Mouse (Mus musculus) megakaryocyte, embryonic 14.5 days (primary cell): Measurements from ENCODE around the gene Tac2. TPM values are rescaled to one million over a fixed set of nuclear protein-coding genes. Genes with fewer than 3 reads are reported as not detected.

Experiments
- H3K27me3 ChIP-seq: replicated peaks from 2 replicates; pipeline ENCODE3; 2012; ENCODE audit warnings: inconsistent platforms
- H3K36me3 ChIP-seq: replicated peaks from 2 replicates; pipeline ENCODE3; 2012; ENCODE audit warnings: low read length, inconsistent platforms, mixed read lengths
- H3K4me1 ChIP-seq: 2 replicates; pipeline ENCODE4 v1.6.1; 2012; ENCODE audit warnings: inconsistent platforms
- H3K4me3 ChIP-seq: replicated peaks from 2 replicates; pipeline ENCODE3; 2012; ENCODE audit warnings: moderate library complexity, mild to moderate bottlenecking, inconsistent platforms
- H3K9me3 ChIP-seq: 2 replicates; pipeline ENCODE4 v1.6.1; 2012; ENCODE audit warnings: inconsistent platforms
- FLI1 ChIP-seq: IDR thresholded peaks from 2 replicates; pipeline ENCODE4 v1.6.1; 2012; ENCODE audit warnings: low read length, inconsistent platforms, mixed read lengths
- GATA1 ChIP-seq: IDR thresholded peaks from 3 replicates; pipeline ENCODE4 v1.6.1; 2012; ENCODE audit warnings: mixed read lengths, low read length, inconsistent platforms, borderline replicate concordance
- polyA plus RNA-seq: library from polyadenylated mRNA; stranded (reverse); fragments of >175 nt; gene quantifications from 2 replicates; pipeline ENCODE4 v1.2.3, GENCODE M21; 2012; ENCODE audit warnings: low replicate concordance; ENCODE audit not compliant: insufficient read depth

The Tac2 gene
- polyA plus RNA-seq, 1 experiment: not detected

GRCm38 (mm10) chr10:127721671-127722418 is 2.4 kb upstream of the Tac2 start:
- TF ChIP-seq FLI1 (no peak), GATA1 (no peak)
- no peaks in the 10 kb centered on the region for H3K36me3 ChIP-seq
- H3K27me3 ChIP-seq: peaks cover 92% of the 10 kb centered on the region
- H3K9me3 ChIP-seq: no peaks in the 10 kb centered on the region
- H3K4me1 ChIP-seq: peaks cover 4% of the 10 kb centered on the region; the same call in 1 of the 2 replicates
- H3K4me3 ChIP-seq: no peak overlapping the region

DNA sequence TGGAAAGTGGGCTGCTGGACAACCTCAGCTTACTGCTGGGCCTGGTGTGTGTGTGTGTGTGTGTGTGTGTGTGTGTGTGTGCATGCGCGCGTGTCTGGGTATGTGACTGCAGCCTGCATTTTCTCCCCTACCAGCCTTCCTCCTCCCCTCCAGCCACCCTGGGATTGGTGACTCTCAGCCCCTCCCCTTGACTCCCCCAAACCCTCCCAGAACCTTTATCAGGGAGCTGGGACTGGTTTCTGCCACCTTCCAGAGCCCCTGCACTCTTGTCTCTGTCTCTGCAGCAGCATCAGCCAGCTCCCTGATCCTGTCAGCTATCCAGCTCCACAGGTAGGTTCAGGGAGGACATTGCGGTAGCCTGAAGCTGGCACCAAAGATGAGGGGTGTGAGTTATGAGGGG is 858 bp downstream of the Tac2 start:
- peaks cover 95% of the 10 kb centered on the region for H3K27me3 ChIP-seq
- no peaks in the 10 kb centered on the region for H3K36me3 ChIP-seq
- peaks cover 8% of the 10 kb centered on the region; the same call in 1 of the 2 replicates for H3K4me1 ChIP-seq
- H3K4me3 ChIP-seq: no peak overlapping the region
- no peak for TF ChIP-seq FLI1
- TF ChIP-seq GATA1: no peak
- H3K9me3 ChIP-seq: no peaks in the 10 kb centered on the region

DNA sequence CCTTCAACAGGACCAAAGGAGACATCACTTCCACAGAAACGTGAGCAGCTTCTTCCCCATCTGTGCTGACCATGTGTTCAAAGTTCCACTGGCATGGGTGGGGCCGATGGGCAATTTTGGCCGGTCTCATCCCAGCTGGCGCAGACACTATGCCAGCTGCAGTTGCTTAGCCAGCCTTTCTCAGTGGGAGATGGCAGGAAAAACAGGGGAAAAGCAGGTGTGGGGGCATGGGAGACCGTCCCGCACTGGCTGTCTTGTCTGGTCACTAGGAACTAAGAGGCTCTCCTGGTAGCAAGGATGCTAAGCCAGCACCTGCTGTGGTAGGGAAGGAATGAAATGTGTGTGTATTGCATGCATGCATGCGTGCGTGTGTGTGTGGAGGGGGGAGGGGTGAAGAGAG is 4.2 kb downstream of the Tac2 start:
- TF ChIP-seq GATA1 (no peak), FLI1 (no peak)
- H3K9me3 ChIP-seq: no peaks in the 10 kb centered on the region
- H3K36me3 ChIP-seq: no peaks in the 10 kb centered on the region
- no peak overlapping the region for H3K4me3 ChIP-seq
- peaks cover 87% of the 10 kb centered on the region for H3K27me3 ChIP-seq
- peaks cover 8% of the 10 kb centered on the region; the same call in 1 of the 2 replicates for H3K4me1 ChIP-seq

GRCm38 (mm10) chr10:127730285-127730932 is 6.1 kb downstream of the Tac2 start:
- H3K27me3 ChIP-seq: peaks cover 76% of the 10 kb centered on the region
- peaks cover 24% of the 10 kb centered on the region; the same call in 1 of the 2 replicates for H3K4me1 ChIP-seq
- no peak overlapping the region for H3K4me3 ChIP-seq
- peaks cover 5% of the 10 kb centered on the region; the same call in 1 of the 2 replicates for H3K9me3 ChIP-seq
- H3K36me3 ChIP-seq: no peaks in the 10 kb centered on the region
- TF ChIP-seq GATA1 (no peak), FLI1 (no peak)

GRCm38 (mm10) chr10:127730933-127731310 is 6.6 kb downstream of the Tac2 start:
- H3K4me1 ChIP-seq: peaks cover 24% of the 10 kb centered on the region; the same call in 1 of the 2 replicates
- peaks cover 70% of the 10 kb centered on the region for H3K27me3 ChIP-seq
- H3K36me3 ChIP-seq: no peaks in the 10 kb centered on the region
- H3K4me3 ChIP-seq: no peak overlapping the region
- no peak for TF ChIP-seq GATA1
- TF ChIP-seq FLI1: no peak
- peaks cover 6% of the 10 kb centered on the region; the same call in 1 of the 2 replicates for H3K9me3 ChIP-seq

GRCm38 (mm10) chr10:127731397-127731796 is 7.1 kb downstream of the Tac2 start:
- no peak for TF ChIP-seq GATA1
- TF ChIP-seq FLI1: no peak
- Histone ChIP-seq H3K27me3 (peaks cover 67% of the 10 kb centered on the region), H3K36me3 (no peaks in the 10 kb centered on the region), H3K9me3 (peaks cover 6% of the 10 kb centered on the region; the same call in 1 of the 2 replicates), H3K4me1 (peaks cover 29% of the 10 kb centered on the region), H3K4me3 (no peak overlapping the region)

DNA sequence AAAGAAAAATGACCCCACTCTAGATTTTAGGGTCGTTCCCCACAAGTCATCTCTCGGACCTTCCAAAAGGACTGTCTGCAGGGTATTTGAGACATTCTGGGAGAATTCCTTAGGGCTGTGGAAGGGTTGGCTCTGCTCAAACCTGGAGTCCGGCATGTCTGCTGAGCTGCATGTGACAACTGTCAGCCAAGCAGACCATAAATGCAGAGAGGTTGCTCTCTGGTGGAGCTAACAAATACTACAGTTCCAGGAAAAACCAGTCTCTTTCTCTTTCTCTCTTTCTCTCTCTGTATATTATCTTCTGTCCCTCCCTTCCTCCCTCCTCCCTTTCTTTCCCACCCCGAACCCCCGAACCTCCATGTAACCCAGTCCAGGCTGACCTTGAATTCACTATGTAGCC is 10.2 kb downstream of the Tac2 start:
- Histone ChIP-seq H3K4me1 (peaks cover 51% of the 10 kb centered on the region), H3K4me3 (no peak overlapping the region)
- TF ChIP-seq FLI1 (no peak), GATA1 (no peak)

GRCm38 (mm10) chr10:127736266-127736665 is 12.0 kb downstream of the Tac2 start:
- Histone ChIP-seq H3K9me3 (peaks cover 6% of the 10 kb centered on the region; the same call in 1 of the 2 replicates), H3K36me3 (peaks cover 2% of the 10 kb centered on the region), H3K27me3 (peaks cover 19% of the 10 kb centered on the region), H3K4me1 (peaks cover 63% of the 10 kb centered on the region), H3K4me3 (no peak overlapping the region)
- TF ChIP-seq GATA1 (no peak), FLI1 (no peak)

More for the DNA sequence above, 10.2 kb downstream of the Tac2 start:
- peaks cover 37% of the 10 kb centered on the region for H3K27me3 ChIP-seq
- peaks cover 6% of the 10 kb centered on the region; the same call in 1 of the 2 replicates for H3K9me3 ChIP-seq
- H3K36me3 ChIP-seq: no peaks in the 10 kb centered on the region

DNA sequence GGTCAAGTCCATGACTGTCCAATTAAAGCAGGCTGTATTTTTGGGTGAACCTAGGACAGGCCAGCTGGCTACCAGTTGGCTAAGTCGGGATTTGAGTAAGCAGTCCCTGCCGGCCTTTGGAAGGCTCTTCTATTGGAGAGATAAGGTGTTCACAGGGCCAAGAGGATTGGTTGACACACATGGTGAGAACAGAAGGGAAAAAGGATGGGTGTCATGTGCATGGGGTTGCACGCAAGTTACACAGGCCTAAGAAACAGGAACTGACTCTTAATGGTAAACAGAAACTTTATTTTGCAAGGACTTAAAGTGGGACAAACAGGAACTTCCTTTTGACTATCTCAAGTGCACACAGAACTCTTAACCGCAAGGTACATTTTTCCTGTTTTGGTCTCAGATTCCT is 12.6 kb downstream of the Tac2 start:
- Histone ChIP-seq H3K36me3 (peaks cover 8% of the 10 kb centered on the region), H3K9me3 (peaks cover 6% of the 10 kb centered on the region; the same call in 1 of the 2 replicates), H3K4me1 (peaks cover 65% of the 10 kb centered on the region), H3K27me3 (peaks cover 13% of the 10 kb centered on the region), H3K4me3 (no peak overlapping the region)
- no peak for TF ChIP-seq GATA1
- no peak for TF ChIP-seq FLI1

DNA sequence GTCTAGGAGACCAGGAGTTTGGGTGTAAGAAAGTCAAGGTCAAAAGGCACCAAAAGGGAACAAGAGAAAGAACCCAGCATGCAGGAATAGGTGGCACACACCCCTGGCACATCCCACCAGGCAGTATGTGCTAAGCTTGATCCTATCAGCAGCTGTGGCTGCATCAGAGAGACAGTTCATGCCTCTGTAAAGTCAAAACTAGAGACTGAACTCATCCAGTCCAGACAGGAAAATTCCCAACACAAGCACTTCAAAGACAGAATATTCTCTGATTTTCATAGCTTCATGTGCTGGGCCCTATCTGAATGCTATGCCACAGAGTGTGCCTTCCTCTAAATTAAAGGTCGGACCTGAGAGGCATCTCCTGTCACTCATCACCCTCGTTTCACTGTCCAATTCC is 13.3 kb downstream of the Tac2 start:
- peaks cover 8% of the 10 kb centered on the region; the same call in 1 of the 2 replicates for H3K9me3 ChIP-seq
- H3K4me3 ChIP-seq: peak overlapping the region; percentile 43
- H3K27me3 ChIP-seq: peaks cover 9% of the 10 kb centered on the region
- no peak for TF ChIP-seq GATA1
- H3K36me3 ChIP-seq: peaks cover 15% of the 10 kb centered on the region
- H3K4me1 ChIP-seq: peaks cover 65% of the 10 kb centered on the region
